Mouse (Mus musculus) kidney, embryonic 14.5 days (tissue): ENCODE data around the gene Nfatc2ip. TPM values are rescaled to one million over a fixed set of nuclear protein-coding genes. Genes with fewer than 3 reads are reported as not detected.

Source experiments
- ATAC-seq: fragments of 200-750 bp; cut with Nextera tagmentation; 2 replicates; pipeline ENCODE4 v1.8.0; 2017; ENCODE audit warnings: moderate number of reproducible peaks, mild to moderate bottlenecking, moderate TSS enrichment, moderate library complexity; ENCODE audit not compliant: low FRiP score, low TSS enrichment
- H3K27ac ChIP-seq: fragments of 300-500 bp; sonication (generic); 2 replicates; pipeline ENCODE4 v1.5.1; 2014; ENCODE audit warnings: low read depth, mild to moderate bottlenecking, low read length, moderate library complexity, mixed read lengths
- H3K27me3 ChIP-seq: fragments of 300-500 bp; sonication (generic); 2 replicates; pipeline ENCODE4 v1.6.1; 2014; ENCODE audit warnings: mild to moderate bottlenecking, low read length; ENCODE audit not compliant: control insufficient read depth, insufficient read depth
- H3K36me3 ChIP-seq: fragments of 300-500 bp; sonication (generic); 2 replicates; pipeline ENCODE4 v1.6.1; 2014; ENCODE audit warnings: low read length, mixed read lengths; ENCODE audit not compliant: control insufficient read depth, insufficient read depth
- H3K4me1 ChIP-seq: fragments of 300-500 bp; sonication (generic); 2 replicates; pipeline ENCODE4 v1.6.1; 2014; ENCODE audit warnings: low read length, mixed read lengths; ENCODE audit not compliant: control insufficient read depth, insufficient read depth
- H3K4me2 ChIP-seq: fragments of 300-500 bp; sonication (generic); replicated peaks from 2 replicates; pipeline ENCODE4 v1.6.1; 2014; ENCODE audit warnings: low read depth, mild to moderate bottlenecking, low read length
- H3K4me3 ChIP-seq: fragments of 300-500 bp; sonication (generic); 2 replicates; pipeline ENCODE4 v1.5.1; 2014; ENCODE audit warnings: mild to moderate bottlenecking, low read length
- H3K9ac ChIP-seq: fragments of 300-500 bp; sonication (generic); 2 replicates; pipeline ENCODE4 v1.6.1; 2014; ENCODE audit warnings: low read depth, mild to moderate bottlenecking, low read length, moderate library complexity
- H3K9me3 ChIP-seq: fragments of 300-500 bp; sonication (generic); 2 replicates; pipeline ENCODE4 v1.6.1; 2016; ENCODE audit warnings: low read length; ENCODE audit not compliant: control insufficient read depth
- WGBS: fragments of 180-500 bp; shearing (Covaris S2); extraction: QIAGEN DNeasy Blood & Tissue Kit; methylation state at CpG from one replicate; pipeline ENCODE4 v1.1.7; 2014; 5-methylcytosine and 5-hydroxymethylcytosine counted together
- polyA plus RNA-seq: library from polyadenylated mRNA; unstranded; fragments of >200 nt; fragmentation: Nextera tagmentation; extraction: Ambion mirVana; gene quantifications from 2 replicates; pipeline ENCODE4 v1.2.1, GENCODE M21; 2014

Gene Nfatc2ip
- polyA plus RNA-seq, 1 experiment from 2014 or later, result 2.8 TPM

GRCm38 (mm10) chr7:126430167-126430566 lies 33.6 kb upstream of the Nfatc2ip start:
- H3K27me3 ChIP-seq, result no peaks in the 10 kb centered on the region
- no peak overlapping the region for H3K4me3 ChIP-seq
- peaks cover 8% of the 10 kb centered on the region for H3K4me1 ChIP-seq
- no peak overlapping the region for H3K9ac ChIP-seq
- no peak for ATAC-seq
- H3K4me2 ChIP-seq, result no peak overlapping the region
- H3K9me3 ChIP-seq, result no peaks in the 10 kb centered on the region
- no peak overlapping the region for H3K27ac ChIP-seq
- H3K36me3 ChIP-seq, result peaks cover 9% of the 10 kb centered on the region; the same call in 1 of the 2 replicates

GRCm38 (mm10) chr7:126429503-126429898 lies 33.0 kb upstream of the Nfatc2ip start:
- WGBS, result 30% methylated on average over 15 of the region's 15 CpGs
- Histone ChIP-seq H3K9ac (peak overlapping the region; percentile 82), H3K4me3 (peak overlapping the region; percentile 77), H3K36me3 (peaks cover 8% of the 10 kb centered on the region; the same call in 1 of the 2 replicates), H3K4me1 (peaks cover 8% of the 10 kb centered on the region), H3K27me3 (no peaks in the 10 kb centered on the region), H3K4me2 (peak overlapping the region; percentile 82), H3K27ac (no peak overlapping the region), H3K9me3 (no peaks in the 10 kb centered on the region)
- peak; percentile 39 for ATAC-seq

- peak; percentile 95 for ATAC-seq
- H3K4me2 ChIP-seq, result peak within 1 kb of the TSS; percentile 82
- H3K9me3 ChIP-seq, result no peaks in the 10 kb centered on the region
- under 1% methylated on average over 76 of the region's 82 CpGs for WGBS
- H3K27me3 ChIP-seq, result no peaks in the 10 kb centered on the region
- H3K9ac ChIP-seq, result peak within 1 kb of the TSS; percentile 82
- H3K4me3 ChIP-seq, result peak within 1 kb of the TSS; percentile 77
- 0 out of 2 replicates have a peak, but pooled peaks cover 2% of the 10 kb centered on the region for H3K36me3 ChIP-seq
- peak within 1 kb of the TSS; percentile 92 for H3K27ac ChIP-seq
- H3K4me1 ChIP-seq, result peaks cover 8% of the 10 kb centered on the region
Measured at GRCm38 (mm10) chr7:126428631-126429502, 32.3 kb upstream of the Nfatc2ip start, which contains the start of gene Rabep2. TSS of gene Rabep2 (plus strand) at chr7:126428759.

GRCm38 (mm10) chr7:126428154-126428553 lies 31.6 kb upstream of the Nfatc2ip start:
- H3K36me3 ChIP-seq, result no peaks in the 10 kb centered on the region
- ATAC-seq, result no peak
- H3K4me3 ChIP-seq, result peak overlapping the region; percentile 77
- H3K4me2 ChIP-seq, result peak overlapping the region; percentile 82
- peak overlapping the region; percentile 92 for H3K27ac ChIP-seq
- H3K9ac ChIP-seq, result peak overlapping the region; percentile 82
- WGBS, result 12% methylated on average over 4 of the region's 4 CpGs
- peaks cover 8% of the 10 kb centered on the region for H3K4me1 ChIP-seq
- no peaks in the 10 kb centered on the region for H3K9me3 ChIP-seq
- no peaks in the 10 kb centered on the region for H3K27me3 ChIP-seq

GRCm38 (mm10) chr7:126427323-126427860 lies 30.9 kb upstream of the Nfatc2ip start:
- Histone ChIP-seq H3K4me2 (no peak overlapping the region), H3K27ac (no peak overlapping the region), H3K4me1 (peaks cover 8% of the 10 kb centered on the region), H3K36me3 (no peaks in the 10 kb centered on the region), H3K27me3 (no peaks in the 10 kb centered on the region), H3K4me3 (no peak overlapping the region), H3K9ac (no peak overlapping the region), H3K9me3 (no peaks in the 10 kb centered on the region)
- ATAC-seq, result no peak
- WGBS, result 49% methylated on average over 12 of the region's 13 CpGs

- H3K9ac ChIP-seq, result no peak overlapping the region
- no peaks in the 10 kb centered on the region for H3K36me3 ChIP-seq
- no peak overlapping the region for H3K27ac ChIP-seq
- peaks cover 4% of the 10 kb centered on the region; the same call in 1 of the 2 replicates for H3K4me1 ChIP-seq
- no peak overlapping the region for H3K4me3 ChIP-seq
- no peak overlapping the region for H3K4me2 ChIP-seq
- no peaks in the 10 kb centered on the region for H3K9me3 ChIP-seq
- 82% methylated on average over 6 of the region's 6 CpGs for WGBS
- no peak for ATAC-seq
- no peaks in the 10 kb centered on the region for H3K27me3 ChIP-seq
Measured at GRCm38 (mm10) chr7:126424161-126424560, 27.6 kb upstream of the Nfatc2ip start.

GRCm38 (mm10) chr7:126421756-126422155 lies 25.2 kb upstream of the Nfatc2ip start:
- no peak for ATAC-seq
- Histone ChIP-seq H3K36me3 (no peaks in the 10 kb centered on the region), H3K4me3 (no peak overlapping the region), H3K9ac (no peak overlapping the region), H3K4me1 (no peaks in the 10 kb centered on the region), H3K4me2 (no peak overlapping the region), H3K27ac (no peak overlapping the region), H3K27me3 (no peaks in the 10 kb centered on the region), H3K9me3 (no peaks in the 10 kb centered on the region)
- WGBS, result 92% methylated on average over 5 of the region's 5 CpGs

GRCm38 (mm10) chr7:126418496-126418895 lies 22.0 kb upstream of the Nfatc2ip start:
- Histone ChIP-seq H3K4me2 (no peak overlapping the region), H3K27me3 (no peaks in the 10 kb centered on the region), H3K4me1 (no peaks in the 10 kb centered on the region), H3K36me3 (no peaks in the 10 kb centered on the region), H3K9ac (no peak overlapping the region), H3K9me3 (no peaks in the 10 kb centered on the region), H3K4me3 (no peak overlapping the region), H3K27ac (no peak overlapping the region)
- no peak for ATAC-seq
- 67% methylated on average over 3 of the region's 3 CpGs for WGBS

GRCm38 (mm10) chr7:126417606-126418005 lies 21.1 kb upstream of the Nfatc2ip start:
- H3K9ac ChIP-seq, result no peak overlapping the region
- H3K36me3 ChIP-seq, result no peaks in the 10 kb centered on the region
- ATAC-seq, result no peak
- WGBS, result 90% methylated on average over 4 of the region's 4 CpGs
- H3K4me2 ChIP-seq, result no peak overlapping the region
- H3K27ac ChIP-seq, result no peak overlapping the region
- no peaks in the 10 kb centered on the region for H3K4me1 ChIP-seq
- H3K4me3 ChIP-seq, result no peak overlapping the region
- no peaks in the 10 kb centered on the region for H3K9me3 ChIP-seq
- H3K27me3 ChIP-seq, result no peaks in the 10 kb centered on the region
